Mouse (Mus musculus) lung, embryonic 15.5 days (tissue): ENCODE measurements around the gene Melk. TPM values are rescaled to one million over a fixed set of nuclear protein-coding genes. Genes with fewer than 3 reads are reported as not detected.

Source experiments
- ATAC-seq: fragments of 200-750 bp; cut with Nextera tagmentation; 2 replicates; pipeline ENCODE4 v1.8.0; 2017; ENCODE audit warnings: moderate number of reproducible peaks, borderline replicate concordance; ENCODE audit not compliant: low FRiP score, low TSS enrichment; ENCODE audit errors: extremely low read depth
- H3K27ac ChIP-seq: fragments of 300-500 bp; sonication (generic); 2 replicates; pipeline ENCODE4 v1.5.1; 2015; ENCODE audit warnings: moderate library complexity, mild to moderate bottlenecking, inconsistent platforms
- H3K27me3 ChIP-seq: fragments of 300-500 bp; sonication (generic); 2 replicates; pipeline ENCODE4 v1.6.1; 2015; ENCODE audit warnings: inconsistent platforms
- H3K36me3 ChIP-seq: fragments of 300-500 bp; sonication (generic); 2 replicates; pipeline ENCODE4 v1.6.1; 2015; ENCODE audit warnings: inconsistent platforms
- H3K4me1 ChIP-seq: fragments of 300-500 bp; sonication (generic); 2 replicates; pipeline ENCODE4 v1.6.1; 2015; ENCODE audit warnings: inconsistent platforms
- H3K4me2 ChIP-seq: fragments of 300-500 bp; sonication (generic); 2 replicates; pipeline ENCODE4 v1.6.1; 2015; ENCODE audit warnings: inconsistent platforms, mild to moderate bottlenecking, moderate library complexity
- H3K4me3 ChIP-seq: fragments of 300-500 bp; sonication (generic); 2 replicates; pipeline ENCODE4 v1.5.1; 2015; ENCODE audit warnings: mild to moderate bottlenecking, inconsistent platforms
- H3K9ac ChIP-seq: fragments of 300-500 bp; sonication (generic); 2 replicates; pipeline ENCODE4 v1.6.1; 2015; ENCODE audit warnings: inconsistent platforms
- H3K9me3 ChIP-seq: fragments of 300-500 bp; sonication (generic); 2 replicates; pipeline ENCODE4 v1.6.1; 2016; ENCODE audit warnings: inconsistent platforms
- WGBS: fragments of 180-500 bp; shearing (Covaris S2); methylation state at CpG from one replicate; pipeline ENCODE4 v1.1.7; 2015; 5-methylcytosine and 5-hydroxymethylcytosine counted together
- polyA plus RNA-seq: library from polyadenylated mRNA; unstranded; fragments of >200 nt; fragmentation: Nextera tagmentation; extraction: Ambion mirVana; gene quantifications from 2 replicates; pipeline ENCODE4 v1.2.1, GENCODE M21; 2015

Melk gene
- polyA plus RNA-seq, 1 experiment from 2014 or later, result 57.5 TPM

- Histone ChIP-seq H3K4me3 (no peak overlapping the region), H3K27me3 (no peaks in the 10 kb centered on the region), H3K4me2 (no peak overlapping the region), H3K9ac (no peak overlapping the region), H3K36me3 (peaks cover 19% of the 10 kb centered on the region), H3K27ac (no peak overlapping the region), H3K9me3 (no peaks in the 10 kb centered on the region), H3K4me1 (0 out of 2 replicates have a peak, but pooled peaks cover 4% of the 10 kb centered on the region)
- ATAC-seq, result no peak
- WGBS, result 90% methylated on average over 7 of the region's 7 CpGs
Observed at GRCm38 (mm10) chr4:44361670-44362069, 61.0 kb downstream of the Melk start.

DNA sequence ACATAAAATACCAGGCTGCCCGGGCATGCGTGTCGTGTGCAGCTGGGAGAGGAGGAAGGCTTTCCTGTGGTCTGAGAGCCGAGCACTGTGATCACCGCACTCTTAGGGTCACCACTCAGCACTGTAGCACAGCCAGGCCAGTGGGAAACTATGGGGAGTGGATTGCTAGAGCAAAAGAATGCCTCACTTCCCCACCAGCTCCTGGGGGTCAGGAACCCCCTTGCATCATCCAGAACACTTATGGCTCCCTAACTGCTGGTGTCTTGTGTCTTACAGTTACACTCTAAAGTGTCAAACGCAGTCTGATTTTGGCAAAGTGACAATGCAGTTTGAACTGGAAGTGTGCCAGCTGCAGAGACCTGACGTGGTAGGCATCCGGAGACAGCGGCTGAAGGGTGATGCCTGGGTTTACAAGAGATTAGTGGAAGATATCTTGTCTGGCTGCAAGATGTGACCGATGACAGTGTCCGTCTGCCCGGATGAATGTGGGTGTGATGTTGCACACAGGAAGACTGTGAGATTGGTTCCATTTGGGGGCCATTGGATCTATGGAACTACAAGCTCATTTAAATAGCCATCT, 62.8 kb downstream of the Melk start:
- Histone ChIP-seq H3K4me2 (no peak overlapping the region), H3K27ac (no peak overlapping the region; the same call in 1 of the 2 replicates), H3K27me3 (no peaks in the 10 kb centered on the region), H3K9me3 (no peaks in the 10 kb centered on the region), H3K36me3 (peaks cover 19% of the 10 kb centered on the region), H3K4me3 (no peak overlapping the region), H3K9ac (no peak overlapping the region), H3K4me1 (0 out of 2 replicates have a peak, but pooled peaks cover 4% of the 10 kb centered on the region)
- peak; percentile 83 for ATAC-seq
- 42% methylated on average over 12 of the region's 12 CpGs for WGBS

DNA sequence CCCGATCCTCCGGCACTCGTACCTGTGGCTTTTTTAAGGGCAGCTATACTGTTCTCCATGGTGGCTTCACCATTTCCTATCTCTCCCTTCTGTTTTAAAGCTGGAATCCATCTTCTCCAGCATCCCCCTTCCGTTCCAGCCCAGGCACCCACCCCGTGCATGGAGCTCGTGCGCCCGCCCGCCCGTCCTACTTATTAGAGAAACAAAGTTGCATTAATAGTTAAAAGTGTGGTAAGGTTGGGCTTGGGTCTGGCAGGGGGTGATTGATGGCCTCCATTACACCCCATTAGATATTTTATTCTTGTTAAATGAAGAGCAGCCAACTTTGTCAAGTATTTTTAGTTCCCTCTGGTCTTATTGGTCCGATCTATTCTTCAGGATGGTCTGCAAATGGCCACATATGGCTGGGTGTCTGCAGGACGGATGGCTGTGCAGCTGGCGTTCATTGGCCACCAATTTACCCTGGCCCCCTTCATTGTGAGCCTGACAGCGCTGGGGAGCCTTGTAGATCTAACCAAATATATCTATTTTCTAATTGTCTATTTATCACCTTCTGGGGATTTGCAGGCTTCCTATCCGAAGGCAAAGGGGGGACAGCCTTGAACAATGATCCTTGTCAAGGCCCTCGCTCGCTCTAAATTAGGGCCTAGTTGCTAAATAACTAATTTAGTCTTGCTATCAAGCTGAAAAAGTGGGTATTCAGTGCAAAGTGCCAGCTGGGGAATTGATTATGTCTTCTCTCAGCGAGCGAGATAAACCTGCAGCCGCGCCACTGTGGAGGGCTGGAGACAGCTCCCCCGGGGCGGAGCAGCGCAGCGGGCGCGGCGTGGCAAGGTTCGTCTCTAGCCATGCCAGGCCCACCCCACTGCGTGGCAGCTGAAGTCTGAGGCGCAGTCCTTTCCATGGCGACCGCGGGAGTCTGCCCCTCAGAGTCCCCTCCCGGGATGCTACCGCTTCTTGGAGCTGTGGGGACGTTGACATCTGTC, 91.8 kb downstream of the Melk start:
- H3K27ac ChIP-seq, result no peak overlapping the region
- no peak for ATAC-seq
- H3K27me3 ChIP-seq, result no peaks in the 10 kb centered on the region
- no peak overlapping the region for H3K9ac ChIP-seq
- 75% methylated on average over 37 of the region's 37 CpGs for WGBS
- no peak overlapping the region for H3K4me3 ChIP-seq
- no peak overlapping the region for H3K4me2 ChIP-seq
- H3K36me3 ChIP-seq, result no peaks in the 10 kb centered on the region
- H3K9me3 ChIP-seq, result no peaks in the 10 kb centered on the region
- no peaks in the 10 kb centered on the region for H3K4me1 ChIP-seq

DNA sequence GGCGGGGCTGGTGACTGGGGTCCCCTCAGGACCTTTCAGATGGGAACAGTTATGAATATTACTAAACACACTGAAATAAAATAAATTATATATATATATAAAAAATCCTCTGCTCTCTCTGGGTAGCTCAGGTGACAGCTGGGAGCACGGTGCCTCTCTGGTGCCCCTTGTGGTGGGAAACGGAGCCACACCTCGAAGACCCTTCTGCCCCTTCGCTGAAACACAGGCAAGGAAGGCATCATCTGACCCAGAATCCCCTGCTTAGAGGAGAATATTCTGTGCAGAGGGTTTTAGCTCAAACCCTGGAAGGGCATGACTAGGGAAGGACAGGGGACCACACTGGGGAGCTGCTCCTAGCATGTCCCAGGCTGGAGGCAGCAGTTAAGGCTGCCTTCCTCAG, 101.9 kb downstream of the Melk start:
- H3K9ac ChIP-seq, result no peak overlapping the region
- H3K27ac ChIP-seq, result no peak overlapping the region
- H3K4me2 ChIP-seq, result no peak overlapping the region
- H3K4me1 ChIP-seq, result no peaks in the 10 kb centered on the region
- ATAC-seq, result no peak
- H3K27me3 ChIP-seq, result no peaks in the 10 kb centered on the region
- no peaks in the 10 kb centered on the region for H3K36me3 ChIP-seq
- no peak overlapping the region for H3K4me3 ChIP-seq
- WGBS, result 8% methylated on average over 5 of the region's 5 CpGs
- no peaks in the 10 kb centered on the region for H3K9me3 ChIP-seq

GRCm38 (mm10) chr4:44404487-44404886, 103.8 kb downstream of the Melk start:
- Histone ChIP-seq H3K4me3 (no peak overlapping the region), H3K4me1 (no peaks in the 10 kb centered on the region), H3K27ac (no peak overlapping the region), H3K27me3 (no peaks in the 10 kb centered on the region), H3K36me3 (no peaks in the 10 kb centered on the region), H3K4me2 (no peak overlapping the region), H3K9me3 (no peaks in the 10 kb centered on the region), H3K9ac (no peak overlapping the region)
- WGBS, result 67% methylated on average over 5 of the region's 5 CpGs
- ATAC-seq, result no peak

Other genes starting within 250 kb of the Melk start
- gene Gne, start 216.7 kb upstream of the Melk start, polyA plus RNA-seq, result 40.0 and 43.1 TPM in 2 replicates
- 17.4 and 19.4 TPM in 2 replicates for gene Rnf38, start 67.1 kb upstream of the Melk start, polyA plus RNA-seq